Mouse (Mus musculus) thymus, postnatal 14 days (tissue): ENCODE measurements around the gene Tpmt.

ENCODE experiments used
- DNase-seq: peaks from one replicate; pipeline ENCODE4 v3.0.0; 2021

Tpmt gene

GRCm38 (mm10) chr13:47044617-47044947, at the start of gene Tpmt:
TSS of gene Tpmt (minus strand) at chr13:47044737.
- DNase-seq, result peak; percentile 46

DNA sequence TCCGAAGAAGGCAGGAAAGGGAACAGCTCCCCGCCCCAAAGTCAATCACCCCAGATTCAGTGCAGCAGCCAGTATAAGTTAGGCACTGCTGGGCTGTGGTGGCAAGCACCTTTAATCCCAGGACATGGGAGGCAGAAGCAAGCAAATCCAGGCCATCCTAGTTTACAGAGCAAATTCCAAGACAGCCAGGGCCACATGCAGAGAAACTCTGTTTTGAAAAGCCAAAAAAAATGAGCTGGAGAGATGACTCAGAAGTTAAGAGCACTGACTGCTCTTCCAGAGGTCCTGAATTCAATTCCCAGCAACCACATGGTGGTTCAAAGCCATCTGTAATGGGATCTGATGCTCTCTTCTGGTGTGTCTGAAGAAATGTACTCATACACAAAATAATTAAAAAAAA, 49.3 kb upstream of the Tpmt start:
- DNase-seq, result no peak

GRCm38 (mm10) chr13:47089271-47089670, 44.7 kb upstream of the Tpmt start:
- no peak for DNase-seq

DNA sequence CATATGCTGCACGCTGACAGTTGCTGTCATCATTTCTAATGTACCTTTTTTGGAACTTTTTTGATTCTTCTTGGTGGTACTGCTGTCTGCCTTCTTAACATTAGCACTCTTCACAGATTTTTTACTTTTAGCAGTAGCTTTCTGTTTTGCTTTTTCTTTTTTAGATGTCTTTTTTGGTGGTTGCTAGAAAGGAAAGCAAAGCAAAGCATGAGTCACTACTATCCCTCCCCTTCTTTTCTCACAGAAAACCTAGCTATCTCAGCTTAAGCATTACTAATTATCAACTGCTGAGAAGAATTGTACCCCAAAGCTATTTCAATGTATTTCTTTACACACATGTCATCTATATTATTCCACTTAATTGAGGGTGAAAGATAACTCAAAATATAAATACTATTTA, 43.9 kb upstream of the Tpmt start:
- no peak for DNase-seq

DNA sequence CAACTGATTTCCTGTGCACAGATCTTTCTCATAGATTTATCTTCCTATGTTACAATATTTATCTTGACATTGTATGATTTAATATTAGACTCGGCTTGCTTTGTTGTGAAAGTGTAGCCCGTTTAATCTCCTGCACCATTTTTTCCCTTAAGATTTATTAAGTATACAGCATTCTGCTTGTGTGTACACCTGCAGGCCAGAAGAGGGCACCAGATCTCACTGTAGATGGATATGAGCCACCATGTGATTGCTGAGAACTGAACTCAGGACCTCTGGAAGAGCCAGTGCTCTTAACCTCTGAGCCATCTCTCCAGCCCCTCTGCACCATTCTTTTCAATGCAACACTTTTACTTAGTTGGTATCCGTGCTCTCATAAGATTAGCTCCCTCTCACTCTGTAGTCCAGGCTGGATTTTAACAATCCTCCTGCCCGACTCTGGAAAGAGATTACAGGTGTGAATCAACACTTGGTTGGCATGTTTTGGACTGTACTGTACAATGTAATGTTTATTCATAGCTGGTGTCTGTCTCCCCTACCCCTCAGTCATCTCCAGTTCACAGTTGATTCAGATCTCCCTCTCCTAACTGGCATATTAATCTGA, 36.5 kb upstream of the Tpmt start:
- peak; percentile 40 for DNase-seq

DNA sequence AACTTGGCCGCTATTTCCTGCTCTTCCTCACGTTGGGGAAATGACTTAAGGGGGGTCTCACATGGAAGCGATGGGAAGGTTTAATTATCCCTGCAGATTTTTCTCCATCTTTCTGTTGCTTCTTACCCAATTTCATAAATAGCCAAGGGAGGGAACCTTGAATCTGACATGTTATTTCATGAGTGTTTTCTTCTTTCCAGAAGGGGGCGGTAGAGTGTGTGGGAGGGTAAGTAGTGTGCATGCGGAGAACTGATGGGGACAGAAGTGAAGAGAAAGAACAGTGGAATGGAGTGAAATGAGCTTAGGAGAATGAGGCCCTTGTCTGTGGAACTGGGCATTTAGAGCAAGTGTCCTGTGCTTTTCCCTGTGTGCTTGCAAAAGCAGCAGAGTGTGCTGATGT, 34.3 kb upstream of the Tpmt start:
- no peak for DNase-seq

- DNase-seq, result no peak
Measured at GRCm38 (mm10) chr13:47077367-47077766, 32.8 kb upstream of the Tpmt start.

DNA sequence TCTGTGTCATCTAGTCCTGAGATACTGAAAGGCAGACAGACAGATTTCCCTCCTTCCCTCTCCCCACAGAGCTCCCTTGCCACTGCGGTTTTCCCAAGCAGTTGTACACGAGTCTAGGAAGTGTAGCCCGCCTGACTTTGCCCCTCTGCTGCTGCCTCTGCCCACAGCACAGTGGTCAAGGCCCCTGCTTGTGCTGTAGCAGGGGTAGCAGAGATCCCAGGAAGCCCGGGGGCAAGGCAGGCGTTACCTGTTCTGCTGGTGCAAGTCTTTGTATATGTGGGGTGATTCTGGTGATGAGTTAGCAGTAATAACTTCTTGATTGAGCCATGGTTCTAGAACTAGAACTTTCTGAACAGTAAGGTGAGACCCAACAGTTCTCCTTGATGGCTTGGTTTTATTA, 31.6 kb upstream of the Tpmt start:
- DNase-seq, result no peak

DNA sequence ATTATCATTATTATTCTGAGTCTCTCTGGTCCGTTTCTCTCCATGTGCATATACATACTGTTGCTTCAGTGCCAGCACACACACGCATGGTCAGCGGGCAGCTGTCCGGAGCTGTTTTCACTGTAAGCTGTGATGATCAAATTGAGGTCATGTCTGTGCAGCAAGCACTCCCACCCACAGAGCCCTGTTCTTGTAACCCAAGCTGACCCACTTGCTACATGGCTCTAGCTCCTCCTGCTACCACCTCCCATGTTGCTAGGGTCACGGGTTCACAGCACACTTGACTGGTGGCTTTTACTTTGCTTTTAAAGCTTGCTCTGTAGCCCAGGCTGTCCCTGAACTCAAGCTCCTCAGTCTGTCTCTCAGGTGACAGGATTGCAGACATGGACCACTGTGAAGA, 27.9 kb upstream of the Tpmt start:
- no peak for DNase-seq

DNA sequence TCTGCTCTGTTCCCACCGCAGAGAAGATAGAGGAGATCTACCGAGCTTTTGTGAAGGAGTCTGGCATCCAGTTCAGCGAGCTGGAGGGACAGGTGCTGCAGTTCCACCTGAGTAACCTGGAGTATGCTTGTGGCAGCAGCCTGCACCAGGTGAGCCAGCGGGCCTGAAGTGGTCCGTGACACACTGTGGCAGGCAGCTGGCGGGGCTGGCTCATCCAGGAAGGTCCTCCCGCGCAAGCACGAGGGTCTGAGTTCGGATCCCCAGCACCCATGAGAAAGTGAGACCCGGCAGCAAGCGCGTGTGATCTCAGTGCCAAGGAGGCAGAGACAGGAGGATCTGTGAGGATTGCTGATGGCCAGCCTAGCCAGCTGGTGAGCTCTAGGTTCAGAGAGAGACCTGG, 27.3 kb upstream of the Tpmt start:
- DNase-seq, result no peak

- DNase-seq, result no peak
Measured at GRCm38 (mm10) chr13:47070329-47071080, 26.0 kb upstream of the Tpmt start.

DNA sequence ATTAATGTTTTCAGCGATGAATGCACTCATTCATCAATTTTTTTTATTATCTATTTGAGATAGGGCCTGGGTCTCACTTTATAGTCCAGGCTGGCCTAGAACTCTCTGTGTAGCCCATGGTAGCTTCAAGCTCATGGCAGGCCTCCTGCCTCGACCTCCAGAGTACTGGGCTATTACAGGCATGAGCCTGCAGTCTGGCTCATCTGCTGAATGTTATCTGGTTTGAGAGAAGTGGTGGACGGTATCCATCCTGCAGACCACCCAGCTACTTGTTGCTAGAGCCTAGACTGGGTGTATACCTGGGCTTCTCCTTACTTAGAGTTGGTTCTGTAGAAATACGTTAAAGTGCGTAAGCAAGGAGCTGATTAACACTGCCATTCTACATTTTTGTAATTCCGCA, 22.5 kb upstream of the Tpmt start:
- DNase-seq, result no peak

GRCm38 (mm10) chr13:47066516-47066915, 22.0 kb upstream of the Tpmt start:
- DNase-seq, result no peak

DNA sequence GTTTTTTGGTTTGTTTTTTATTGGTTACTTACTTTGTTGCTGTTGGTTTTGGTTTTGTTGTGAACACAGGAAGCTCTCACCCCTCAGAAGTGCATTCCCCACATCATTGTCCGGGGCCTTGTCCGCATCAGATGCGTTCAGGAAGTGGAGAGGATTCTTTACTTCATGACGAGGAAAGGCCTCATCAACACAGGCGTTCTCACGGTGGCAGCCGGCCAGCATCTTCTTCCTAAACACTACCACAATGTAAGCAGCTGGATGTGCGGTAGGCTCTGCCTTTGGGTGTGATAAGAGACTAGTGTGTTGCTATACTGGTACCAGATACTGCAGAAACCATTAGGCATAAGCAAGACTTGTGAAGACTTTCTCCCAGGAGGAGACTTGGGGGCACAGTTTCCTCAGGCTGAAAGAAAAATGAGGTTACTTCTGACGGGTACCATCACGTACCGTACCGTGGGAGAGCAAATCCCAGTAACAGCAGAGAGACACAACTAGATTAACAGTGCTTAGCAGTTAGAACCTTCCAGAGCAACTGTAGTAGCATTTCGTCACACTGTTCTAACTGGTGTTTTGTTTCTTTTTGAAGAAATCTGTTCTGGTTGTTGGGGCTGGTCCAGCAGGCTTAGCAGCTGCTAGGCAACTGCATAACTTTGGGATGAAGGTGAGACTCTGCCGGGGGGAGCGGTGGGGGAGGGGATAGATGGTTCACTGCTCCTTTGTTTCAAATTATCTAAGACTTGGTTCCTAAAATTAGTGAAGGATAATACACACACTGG, 19.6 kb upstream of the Tpmt start:
- DNase-seq, result no peak

DNA sequence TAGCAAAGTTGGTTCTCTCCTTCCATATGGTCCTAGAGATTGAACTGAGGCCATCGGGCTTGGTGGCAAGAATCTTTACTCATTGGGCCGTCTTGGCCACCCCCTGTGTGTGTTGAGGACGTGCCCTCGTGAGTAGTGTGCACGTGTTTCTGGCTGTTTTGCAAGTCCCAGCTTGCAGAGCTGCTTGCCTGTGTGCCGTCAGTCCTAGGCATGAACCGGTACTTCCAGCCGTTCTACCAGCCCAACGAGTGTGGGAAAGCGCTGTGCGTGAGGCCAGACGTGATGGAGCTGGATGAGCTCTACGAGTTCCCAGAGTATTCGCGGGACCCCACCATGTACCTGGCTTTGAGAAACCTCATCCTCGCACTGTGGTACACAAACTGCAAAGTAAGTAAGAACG, 18.2 kb upstream of the Tpmt start:
- no peak for DNase-seq

- peak; percentile 66 for DNase-seq
Measured at GRCm38 (mm10) chr13:47056781-47057180, 12.2 kb upstream of the Tpmt start.

DNA sequence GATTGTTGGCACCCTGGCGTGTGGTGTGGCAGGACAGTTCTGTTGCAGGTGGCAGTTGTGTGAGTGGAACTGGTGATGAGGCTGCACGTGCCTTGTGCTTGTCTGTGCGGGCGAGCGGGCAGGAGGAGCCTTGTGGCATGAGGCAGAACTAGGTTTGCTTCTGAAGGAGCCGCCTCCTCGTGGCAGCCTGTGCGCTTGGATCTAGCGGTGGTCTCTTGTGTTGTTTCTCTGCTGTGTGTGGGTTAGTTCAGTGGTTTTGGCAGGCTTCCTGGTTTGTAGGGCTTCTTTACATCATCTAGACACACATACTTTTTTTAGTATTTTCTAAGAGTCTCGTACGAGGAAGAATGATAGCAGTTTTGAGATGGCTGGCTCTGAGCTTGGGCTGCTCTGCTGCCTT, 11.6 kb upstream of the Tpmt start:
- peak; percentile 85 for DNase-seq

- DNase-seq, result no peak
Measured at GRCm38 (mm10) chr13:47053971-47054370, 9.4 kb upstream of the Tpmt start.

DNA sequence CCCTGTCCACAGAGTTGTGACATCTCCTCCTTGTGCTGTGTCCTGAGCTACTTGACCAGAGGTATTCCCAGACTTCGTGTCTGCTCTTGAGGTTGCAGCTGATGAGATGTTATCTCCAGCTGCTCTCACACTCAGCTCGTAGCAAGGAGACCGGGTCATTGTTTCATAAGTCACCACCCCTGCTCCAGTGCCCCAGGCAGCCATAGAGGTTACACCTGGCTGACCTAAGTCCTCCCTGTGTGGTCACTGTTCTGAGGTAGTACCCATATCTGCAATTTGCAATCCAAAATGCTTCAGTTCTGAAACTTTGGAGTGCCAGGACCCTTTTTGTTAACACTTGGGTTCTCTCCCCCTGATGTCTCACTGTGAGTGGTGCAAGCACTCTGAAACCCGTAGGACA, 5.5 kb upstream of the Tpmt start:
- no peak for DNase-seq

GRCm38 (mm10) chr13:47047996-47048395, 3.5 kb upstream of the Tpmt start:
- DNase-seq, result no peak

GRCm38 (mm10) chr13:47043833-47044616, 512 bp downstream of the Tpmt start:
- peak; percentile 59 for DNase-seq

DNA sequence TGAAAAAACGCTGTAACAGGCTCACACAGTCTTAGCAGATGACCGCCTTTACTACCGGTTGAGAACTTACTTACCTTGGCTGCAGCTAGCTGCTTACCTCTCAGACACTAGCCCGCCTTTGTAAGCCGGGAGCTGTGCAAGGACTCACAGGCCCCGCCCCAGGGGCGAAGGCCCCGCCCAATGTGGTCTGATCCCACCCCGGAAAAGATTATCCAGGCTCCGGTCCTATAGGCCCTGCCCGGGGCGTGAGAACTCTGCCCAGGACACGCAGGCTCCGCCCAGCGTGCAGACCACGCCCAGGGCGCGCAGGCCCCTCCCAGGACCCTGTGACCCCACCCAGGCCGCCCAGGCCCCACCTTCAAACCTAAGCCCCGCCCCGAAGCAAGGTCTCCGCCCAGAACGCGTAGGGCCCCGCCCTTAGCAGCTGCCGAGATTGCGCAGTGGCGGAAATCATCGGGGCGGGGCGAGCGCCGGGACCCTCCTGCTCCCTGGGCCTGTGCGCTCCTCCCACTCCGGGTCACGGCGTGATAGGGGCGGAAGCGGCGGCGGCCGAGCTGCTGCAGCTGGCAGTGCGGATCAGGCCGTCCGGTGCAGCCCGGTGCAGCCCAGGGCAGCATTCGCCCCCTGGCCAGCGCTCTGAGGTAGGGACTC, 1.4 kb downstream of the Tpmt start, which contains the start of gene Kdm1b:
Kdm1b (plus strand) TSS at position 470 of the 651 bp plus-strand sequence.
- DNase-seq, result peak; percentile 99
